Mouse (Mus musculus): ENCODE results near the gene Klhl21. TPM values are rescaled to one million over a fixed set of nuclear protein-coding genes. Genes with fewer than 3 reads are reported as not detected.

Klhl21 gene
- polyA plus RNA-seq, 1 experiment from 2014 or later: 26.1 TPM

GRCm38 (mm10) chr4:152009076-152010051 is 761 bp downstream of the Klhl21 start:
- under 1% methylated on average over 115 of the region's 115 CpGs for WGBS
- H3K27me3 ChIP-seq: no peaks in the 10 kb centered on the region
- ATAC-seq (replicated peaks; ENCODE audit: insufficient number of reproducible peaks, insufficient read depth, low FRiP score, low read depth): peak; percentile 39
- H3K36me3 ChIP-seq: peaks cover 10% of the 10 kb centered on the region
- peaks cover 65% of the 10 kb centered on the region for H3K4me1 ChIP-seq (replicated peaks)
- peak overlapping the region; percentile 97 for H3K4me2 ChIP-seq
- H3K9ac ChIP-seq: peak overlapping the region; percentile 86
- H3K9me3 ChIP-seq (replicated peaks): no peaks in the 10 kb centered on the region
- peak overlapping the region; percentile 75 for H3K4me3 ChIP-seq
- peak overlapping the region; percentile 96 for H3K27ac ChIP-seq

DNA sequence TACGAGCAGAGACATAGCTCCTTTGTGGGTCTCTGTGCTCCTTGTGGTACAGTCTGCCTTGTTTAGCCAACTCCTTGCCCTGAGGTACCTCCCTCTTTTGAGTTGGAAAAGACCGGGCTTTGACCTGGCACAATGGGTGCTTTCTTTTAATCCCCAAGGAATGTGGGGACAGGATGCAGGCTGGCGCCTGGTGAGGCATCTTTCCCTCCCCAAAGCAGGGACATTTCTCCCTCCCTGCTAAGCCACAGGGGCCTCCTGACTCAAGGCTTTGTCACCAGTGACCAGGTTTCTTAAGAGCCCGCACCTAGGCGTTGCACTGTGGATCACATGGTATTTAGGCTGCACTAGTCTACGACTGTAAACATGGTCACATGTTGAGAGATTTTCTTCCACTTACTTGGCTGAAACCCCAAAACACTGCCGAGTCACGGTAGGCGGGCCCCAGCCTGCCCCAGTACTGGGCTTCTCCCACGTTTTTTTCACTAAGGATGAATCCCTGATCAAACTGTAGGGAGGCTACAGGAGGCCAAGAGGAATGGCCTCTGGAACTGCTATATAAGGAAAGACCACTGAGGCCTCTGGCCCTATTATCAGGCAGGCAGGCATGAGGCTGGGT is 1.6 kb downstream of the Klhl21 start:
- Histone ChIP-seq H3K4me2 (peak overlapping the region; percentile 97), H3K4me3 (peak overlapping the region; percentile 75), H3K27ac (peak overlapping the region; percentile 96), H3K9me3 (replicated peaks) (no peaks in the 10 kb centered on the region), H3K27me3 (no peaks in the 10 kb centered on the region), H3K36me3 (peaks cover 19% of the 10 kb centered on the region), H3K9ac (peak overlapping the region; percentile 86), H3K4me1 (replicated peaks) (peaks cover 66% of the 10 kb centered on the region)
- 1% methylated on average over 10 of the region's 10 CpGs for WGBS
- peak; percentile 3 for ATAC-seq (replicated peaks; ENCODE audit: insufficient number of reproducible peaks, insufficient read depth, low FRiP score, low read depth)

DNA sequence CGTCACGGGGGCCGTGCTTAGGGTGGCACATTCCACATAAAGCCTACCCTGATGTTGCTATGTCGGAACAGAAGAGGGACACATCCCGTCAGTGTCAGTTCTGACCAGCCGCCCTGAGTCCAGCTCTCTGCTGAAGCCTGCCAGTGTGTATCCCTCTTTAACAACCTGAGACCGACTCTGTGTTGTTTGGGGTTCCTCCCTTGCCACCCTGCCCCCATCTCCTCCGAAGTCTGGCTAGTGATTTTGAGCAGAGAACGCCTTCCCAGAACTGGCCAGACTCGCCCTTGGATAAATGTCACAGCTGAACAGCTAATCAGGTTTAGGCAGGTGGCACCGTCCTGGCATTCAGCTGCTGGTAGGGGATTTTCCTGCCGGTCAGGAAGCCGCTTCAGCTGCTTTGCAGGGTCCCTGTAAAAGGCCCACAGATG is 2.1 kb downstream of the Klhl21 start:
- H3K4me1 ChIP-seq (replicated peaks): peaks cover 66% of the 10 kb centered on the region

GRCm38 (mm10) chr4:152011171-152011760 is 2.7 kb downstream of the Klhl21 start:
- WGBS: 42% methylated on average over 8 of the region's 8 CpGs
- Histone ChIP-seq H3K4me1 (replicated peaks) (peaks cover 66% of the 10 kb centered on the region), H3K4me3 (peak overlapping the region; percentile 75), H3K27me3 (no peaks in the 10 kb centered on the region), H3K9me3 (replicated peaks) (no peaks in the 10 kb centered on the region), H3K9ac (peak overlapping the region; percentile 86), H3K27ac (peak overlapping the region; percentile 96), H3K4me2 (peak overlapping the region; percentile 97), H3K36me3 (peaks cover 29% of the 10 kb centered on the region)
- no peak for ATAC-seq (replicated peaks; ENCODE audit: insufficient number of reproducible peaks, insufficient read depth, low FRiP score, low read depth)

More for the DNA sequence above, 2.1 kb downstream of the Klhl21 start:
- Histone ChIP-seq H3K9ac (peak overlapping the region; percentile 86), H3K9me3 (replicated peaks) (no peaks in the 10 kb centered on the region), H3K27ac (peak overlapping the region; percentile 96), H3K27me3 (no peaks in the 10 kb centered on the region), H3K4me3 (peak overlapping the region; percentile 75), H3K36me3 (peaks cover 24% of the 10 kb centered on the region), H3K4me2 (peak overlapping the region; percentile 97)
- ATAC-seq (replicated peaks; ENCODE audit: insufficient number of reproducible peaks, insufficient read depth, low FRiP score, low read depth): no peak
- WGBS: 6% methylated on average over 13 of the region's 13 CpGs

- 0 out of 2 replicates have a peak overlapping the region, but pooled peaks have one; percentile 18 for H3K9ac ChIP-seq
- peak overlapping the region; percentile 75 for H3K4me3 ChIP-seq
- peaks cover 61% of the 10 kb centered on the region for H3K4me1 ChIP-seq (replicated peaks)
- H3K9me3 ChIP-seq (replicated peaks): no peaks in the 10 kb centered on the region
- H3K27ac ChIP-seq: peak overlapping the region; percentile 96
- ATAC-seq (replicated peaks; ENCODE audit: insufficient number of reproducible peaks, insufficient read depth, low FRiP score, low read depth): no peak
- H3K27me3 ChIP-seq: no peaks in the 10 kb centered on the region
- peaks cover 35% of the 10 kb centered on the region for H3K36me3 ChIP-seq
- WGBS: 82% methylated on average over 16 of the region's 16 CpGs
- peak overlapping the region; percentile 97 for H3K4me2 ChIP-seq
Observed at GRCm38 (mm10) chr4:152012109-152012508, 3.5 kb downstream of the Klhl21 start.

- ATAC-seq (replicated peaks; ENCODE audit: insufficient number of reproducible peaks, insufficient read depth, low FRiP score, low read depth): no peak
- WGBS: 62% methylated on average over 12 of the region's 12 CpGs
- H3K4me2 ChIP-seq: peak overlapping the region; percentile 97
- H3K4me1 ChIP-seq (replicated peaks): peaks cover 50% of the 10 kb centered on the region
- no peaks in the 10 kb centered on the region for H3K9me3 ChIP-seq (replicated peaks)
- peak overlapping the region; percentile 24 for H3K4me3 ChIP-seq
- no peaks in the 10 kb centered on the region for H3K27me3 ChIP-seq
- H3K9ac ChIP-seq: peak overlapping the region; percentile 31
- peak overlapping the region; percentile 96 for H3K27ac ChIP-seq
- H3K36me3 ChIP-seq: peaks cover 46% of the 10 kb centered on the region
Observed at GRCm38 (mm10) chr4:152013036-152013813, 4.6 kb downstream of the Klhl21 start.

DNA sequence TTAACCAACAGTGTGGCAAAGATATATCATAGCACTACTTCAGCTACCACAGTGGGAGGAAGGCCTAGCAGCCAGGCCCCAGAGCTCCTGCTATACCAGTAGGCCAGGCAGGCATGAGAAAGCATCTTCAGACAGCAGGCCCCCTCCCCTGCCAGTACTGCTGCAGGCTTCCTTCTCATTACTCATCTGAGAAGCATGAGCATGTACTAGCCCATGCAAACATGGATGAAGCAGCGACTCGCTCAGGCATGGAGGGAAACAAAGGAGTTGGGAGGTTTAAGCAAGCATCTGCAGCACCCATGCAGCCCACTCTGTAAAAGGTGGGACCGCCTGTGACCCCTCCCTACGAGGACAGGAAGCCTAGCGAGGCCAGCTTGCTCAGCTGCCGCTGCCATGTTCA is 10.5 kb downstream of the Klhl21 start:
- Histone ChIP-seq H3K27ac (no peak overlapping the region), H3K9ac (no peak overlapping the region), H3K4me3 (no peak overlapping the region), H3K9me3 (replicated peaks) (no peaks in the 10 kb centered on the region), H3K27me3 (no peaks in the 10 kb centered on the region), H3K4me1 (replicated peaks) (peaks cover 5% of the 10 kb centered on the region), H3K36me3 (peaks cover 84% of the 10 kb centered on the region), H3K4me2 (no peak overlapping the region)
- no peak for ATAC-seq (replicated peaks; ENCODE audit: insufficient number of reproducible peaks, insufficient read depth, low FRiP score, low read depth)
- WGBS: 82% methylated on average over 6 of the region's 6 CpGs

DNA sequence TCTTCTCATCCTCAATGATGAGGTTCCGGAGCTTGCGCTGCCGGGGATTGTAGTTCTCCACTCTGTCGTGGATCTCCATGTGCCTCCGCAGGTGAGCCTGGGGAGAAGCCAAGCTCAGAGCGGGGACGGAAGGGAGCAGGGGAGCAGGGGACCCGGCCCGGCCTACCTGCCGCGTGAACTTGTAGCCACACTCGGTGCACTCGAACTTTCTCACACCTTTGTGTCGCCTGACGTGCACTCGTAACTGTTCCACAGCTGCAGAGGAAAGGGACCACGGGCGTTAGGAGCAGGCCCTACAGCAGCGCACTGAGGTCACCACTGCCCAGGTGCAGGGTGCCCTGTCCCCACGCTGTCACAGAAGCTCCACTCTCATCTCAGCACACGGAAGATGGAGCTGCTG is 11.4 kb downstream of the Klhl21 start:
- Histone ChIP-seq H3K27me3 (no peaks in the 10 kb centered on the region), H3K27ac (no peak overlapping the region), H3K4me3 (no peak overlapping the region), H3K36me3 (peaks cover 76% of the 10 kb centered on the region), H3K4me1 (replicated peaks) (peaks cover 9% of the 10 kb centered on the region), H3K4me2 (no peak overlapping the region), H3K9ac (no peak overlapping the region), H3K9me3 (replicated peaks) (no peaks in the 10 kb centered on the region)
- ATAC-seq (replicated peaks; ENCODE audit: insufficient number of reproducible peaks, insufficient read depth, low FRiP score, low read depth): no peak
- WGBS: 89% methylated on average over 21 of the region's 21 CpGs

- WGBS: 75% methylated on average over 12 of the region's 12 CpGs
Observed at GRCm38 (mm10) chr4:152021568-152022097, 13.0 kb downstream of the Klhl21 start.

DNA sequence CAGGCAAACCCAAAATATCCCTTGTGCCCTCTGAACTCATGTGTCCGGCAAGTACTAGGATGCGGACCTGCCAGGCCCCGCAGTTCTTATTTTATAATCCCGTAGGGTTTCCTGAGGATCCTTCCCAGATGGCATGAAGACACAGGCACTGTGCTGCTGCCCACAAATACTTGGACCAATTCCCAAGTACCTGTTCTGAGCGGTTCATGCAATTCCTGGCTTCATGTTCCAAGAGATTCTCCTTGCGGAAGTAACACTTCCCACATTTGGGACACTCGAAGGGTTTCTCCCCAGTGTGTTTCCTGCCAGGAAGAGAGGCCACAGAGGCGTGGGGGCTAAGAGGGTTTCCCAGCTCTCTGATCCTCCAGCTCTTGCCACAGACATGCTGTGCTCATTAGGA is 13.9 kb downstream of the Klhl21 start:
- H3K27me3 ChIP-seq: no peaks in the 10 kb centered on the region
- WGBS: 81% methylated on average over 8 of the region's 8 CpGs
- no peak for ATAC-seq (replicated peaks; ENCODE audit: insufficient number of reproducible peaks, insufficient read depth, low FRiP score, low read depth)
- no peak overlapping the region for H3K4me3 ChIP-seq
- H3K36me3 ChIP-seq: peaks cover 55% of the 10 kb centered on the region
- H3K4me1 ChIP-seq (replicated peaks): peaks cover 29% of the 10 kb centered on the region
- H3K4me2 ChIP-seq: no peak overlapping the region
- no peak overlapping the region for H3K27ac ChIP-seq
- no peaks in the 10 kb centered on the region for H3K9me3 ChIP-seq (replicated peaks)
- H3K9ac ChIP-seq: no peak overlapping the region

More at GRCm38 (mm10) chr4:152021568-152022097, 13.0 kb downstream of the Klhl21 start:
- Histone ChIP-seq H3K27ac (no peak overlapping the region), H3K4me1 (replicated peaks) (peaks cover 25% of the 10 kb centered on the region), H3K9me3 (replicated peaks) (no peaks in the 10 kb centered on the region), H3K4me2 (no peak overlapping the region), H3K36me3 (peaks cover 60% of the 10 kb centered on the region), H3K27me3 (no peaks in the 10 kb centered on the region), H3K9ac (no peak overlapping the region), H3K4me3 (no peak overlapping the region)
- no peak for ATAC-seq (replicated peaks; ENCODE audit: insufficient number of reproducible peaks, insufficient read depth, low FRiP score, low read depth)
